ENCODE assay signal across 8 mouse cellular contexts in the genomic region with DNA sequence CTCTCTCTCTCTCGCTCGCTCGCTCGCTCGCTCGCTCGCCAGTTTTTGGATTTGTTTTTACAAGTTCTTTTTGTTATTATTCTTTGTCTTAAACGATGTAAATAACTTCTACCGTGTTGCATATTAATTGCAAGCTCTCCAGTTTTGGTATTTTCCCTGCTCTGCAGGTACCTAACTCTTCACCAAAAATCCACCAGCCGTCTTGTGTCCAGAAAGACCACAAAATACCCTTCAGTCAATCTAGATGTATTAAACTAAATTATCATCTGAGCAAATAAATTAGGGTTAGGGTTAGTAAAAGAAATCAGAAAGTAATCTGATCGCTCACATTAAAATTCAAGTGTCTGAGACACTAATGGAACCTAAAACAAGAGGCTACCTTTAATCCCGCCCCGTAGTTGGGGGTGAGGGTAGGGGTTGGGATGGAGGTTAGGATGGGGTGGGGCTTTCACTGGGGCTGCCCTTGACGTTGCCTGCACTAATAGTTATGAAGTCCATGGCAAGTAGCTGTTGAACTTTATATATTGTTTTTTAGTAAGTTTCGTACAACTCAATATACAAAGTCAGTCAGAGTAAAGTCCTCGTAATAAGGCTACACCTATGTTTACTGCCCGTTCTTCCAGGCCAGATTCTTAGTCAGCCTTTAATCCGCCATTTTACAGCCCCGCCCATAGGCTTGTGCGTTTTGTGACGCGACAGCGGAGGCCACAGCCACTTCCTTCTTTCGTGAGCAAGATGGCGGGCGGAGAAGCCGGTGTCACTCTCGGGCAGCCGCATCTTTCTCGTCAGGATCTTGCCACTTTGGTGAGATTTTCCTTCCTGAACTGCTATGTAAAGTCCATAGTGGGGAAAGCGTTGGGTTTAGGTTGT. TPM values are rescaled to one million over a fixed set of nuclear protein-coding genes. Genes with fewer than 3 reads are reported as not detected.
A peak's percentile ranks its signal among the peaks of the same experiment; 100 is the strongest.
DNase-seq lines count a peak whose midpoint lies in the region; ATAC-seq and TF ChIP-seq lines count a peak whose summit lies in the region.

A gene (plus strand): TSS at position 662 of the 870 bp plus-strand sequence.

- no peak for TF ChIP-seq CTCF in layer of hippocampus, adult 2 months (conservative IDR thresholded peaks at IDR 0.05)
- TF ChIP-seq CTCF in forebrain, postnatal 0 days (IDR thresholded peaks at IDR 0.05; ENCODE audit: low read depth), result no peak

- H3K4me3 ChIP-seq in layer of hippocampus, adult 2 months, result peak within 1 kb of the TSS; percentile 70
- H3K4me3 ChIP-seq in forebrain, postnatal 0 days (ENCODE audit: low read depth, low read length), result peak within 1 kb of the TSS; percentile 34
- H3K4me3 ChIP-seq in liver, embryonic 13.5 days (replicated peaks), result peak within 1 kb of the TSS; percentile 55

- H3K4me2 ChIP-seq in forebrain, postnatal 0 days (ENCODE audit: low read depth), result peak within 1 kb of the TSS; percentile 24; the same call in 1 of the 2 replicates
- 0 out of 2 replicates have a peak within 1 kb of the TSS, but pooled peaks have one; percentile 26 for H3K4me2 ChIP-seq in liver, embryonic 13.5 days

- H3K9ac ChIP-seq in forebrain, postnatal 0 days, result peak within 1 kb of the TSS; percentile 28; the same call in 1 of the 2 replicates
- H3K9ac ChIP-seq in liver, embryonic 13.5 days, result peak within 1 kb of the TSS; percentile 61

- H3K4me1 ChIP-seq in forebrain, postnatal 0 days (ENCODE audit: insufficient read depth), result no peaks in the 10 kb centered on the region
- H3K4me1 ChIP-seq in liver, embryonic 13.5 days (replicated peaks), result no peaks in the 10 kb centered on the region

- 26% methylated on average over 19 of the region's 31 CpGs for WGBS in forebrain, postnatal 0 days
- 37% methylated on average over 31 of the region's 31 CpGs for WGBS in liver, embryonic 13.5 days (ENCODE audit: insufficient replicate concordance)

- no peaks in the 10 kb centered on the region for H3K27me3 ChIP-seq in forebrain, postnatal 0 days (ENCODE audit: insufficient read depth, low read length)
- H3K27me3 ChIP-seq in liver, embryonic 13.5 days, result no peaks in the 10 kb centered on the region

- H3K27ac ChIP-seq in layer of hippocampus, adult 2 months, result peak within 1 kb of the TSS; percentile 93
- no peak within 1 kb of the TSS for H3K27ac ChIP-seq in forebrain, postnatal 0 days (ENCODE audit: low read depth, low read length)
- no peak within 1 kb of the TSS for H3K27ac ChIP-seq in liver, embryonic 13.5 days

- peak in 1 of 2 experiments; percentile 66 for DNase-seq in layer of hippocampus, adult 2 months (ENCODE audit: low spot score in 2 of 2)
- DNase-seq in layer of hippocampus, adult 9-10 months (ENCODE audit: low spot score), result no peak
- DNase-seq in forebrain, postnatal 0 days, result peak; percentile 76
- DNase-seq in induced T-regulatory cell, adult 2 months (ENCODE audit: low read depth), result peak; percentile 90
- DNase-seq in liver, embryonic 13.5 days, result peak; percentile 52
- peak; percentile 17 for DNase-seq in neural tube, embryonic 10.5 days (ENCODE audit: extremely low spot score, low spot score)
- peak; percentile 65 for DNase-seq in thymus, postnatal 0 days (ENCODE audit: low spot score)

- peak; percentile 100 for ATAC-seq in common myeloid progenitor, adult 5-6 weeks (replicated peaks; ENCODE audit: low read depth, poor library complexity, severe bottlenecking)
- ATAC-seq in forebrain, postnatal 0 days, result peak; percentile 97
- peak; percentile 100 for ATAC-seq in liver, embryonic 13.5 days (ENCODE audit: low read depth)

- H3K36me3 ChIP-seq in forebrain, postnatal 0 days (ENCODE audit: insufficient read depth), result no peaks in the 10 kb centered on the region
- no peaks in the 10 kb centered on the region for H3K36me3 ChIP-seq in liver, embryonic 13.5 days

- H3K9me3 ChIP-seq in forebrain, postnatal 0 days (ENCODE audit: low read length), result no peaks in the 10 kb centered on the region
- H3K9me3 ChIP-seq in liver, embryonic 13.5 days (replicated peaks), result no peaks in the 10 kb centered on the region

RNA-seq across cellular contexts. Expression of the gene that starts here (rescaled TPM):
- 10 to 100 TPM in 1 of 2 experiments, not detected in 1; 66.7 TPM for total RNA-seq in layer of hippocampus, adult 2 months (2021)
- total RNA-seq in common myeloid progenitor, adult 5-6 weeks (2017), result 110 and 129 TPM in 2 replicates
- total RNA-seq in forebrain, postnatal 0 days (2014; rRNA removed), result 54.9 and 58.0 TPM in 2 replicates
- 83.6 TPM in 1 of 2 replicates, not detected in the other for polyA plus RNA-seq in forebrain, postnatal 0 days (2015; fragmentation: Nextera tagmentation; extraction: Ambion mirVana)
- polyA plus RNA-seq in liver, embryonic 13.5 days (2015; fragmentation: Nextera tagmentation; extraction: Ambion mirVana), result 17.1 and 25.0 TPM in 2 replicates
- not detected in 2 replicates for polyA plus RNA-seq in thymus, postnatal 0 days (2015; fragmentation: Nextera tagmentation; extraction: Ambion mirVana)
